Comparison of ENCODE assay signal across 8 mouse cellular contexts in genomic region chr7:45865925-45866910, GRCm38 (mm10). TPM values are rescaled to one million over a fixed set of nuclear protein-coding genes. Genes with fewer than 3 reads are reported as not detected.
DNase-seq lines count a peak whose midpoint lies in the region; ATAC-seq lines count a peak whose summit lies in the region.

No protein-coding gene starts in this region.

- H3K27me3 ChIP-seq in hindbrain, embryonic 14.5 days (ENCODE audit: control insufficient read depth, insufficient read depth, low read length): peaks cover 10% of the 10 kb centered on the region; the same call in 1 of the 2 replicates

- H3K27ac ChIP-seq in hindbrain, embryonic 14.5 days: peak overlapping the region; percentile 40

- peak overlapping the region; percentile 63 for H3K4me3 ChIP-seq in hindbrain, embryonic 14.5 days (replicated peaks; ENCODE audit: low read length)

- no peaks in the 10 kb centered on the region for H3K9me3 ChIP-seq in hindbrain, embryonic 14.5 days (ENCODE audit: control insufficient read depth, low read length)

- peak overlapping the region; percentile 83 for H3K9ac ChIP-seq in hindbrain, embryonic 14.5 days

- H3K36me3 ChIP-seq in hindbrain, embryonic 14.5 days (replicated peaks; ENCODE audit: control insufficient read depth, insufficient read depth): no peaks in the 10 kb centered on the region

- H3K4me1 ChIP-seq in hindbrain, embryonic 14.5 days (replicated peaks; ENCODE audit: control insufficient read depth, insufficient read depth, low read length): peaks cover 34% of the 10 kb centered on the region; the same call in 1 of the 2 replicates

- peak; percentile 98 for DNase-seq in NIH3T3 (ENCODE audit: low read depth)
- peak; percentile 80 for DNase-seq in cerebellum, adult 9-11 months
- peak; percentile 57 to 63 for DNase-seq in frontal cortex, postnatal 25 days (ENCODE audit: low spot score in 2 of 2)
- DNase-seq in hindbrain, embryonic 14.5 days (ENCODE audit: low spot score): peak; percentile 92
- DNase-seq in layer of hippocampus, postnatal 25 days (ENCODE audit: extremely low spot score in 1 of 2, low spot score in 1 of 2): peak; percentile 64 to 66
- peak; percentile 93 for DNase-seq in lung, postnatal 14 days
- peak; percentile 93 for DNase-seq in ovary, postnatal 36 days (ENCODE audit: low spot score)
- peak; percentile 92 for DNase-seq in thymus, postnatal 14 days

- 1% methylated on average over 109 of the region's 117 CpGs for WGBS in hindbrain, embryonic 14.5 days

- peak overlapping the region; percentile 78 for H3K4me2 ChIP-seq in hindbrain, embryonic 14.5 days (replicated peaks)

- ATAC-seq in hindbrain, embryonic 14.5 days (ENCODE audit: low FRiP score): peak; percentile 58

RNA-seq across cellular contexts. Expression of gene Kdelr1, which starts 6.4 kb away (rescaled TPM):
- 90.3 and 96.6 TPM in 2 replicates for polyA plus RNA-seq in hindbrain, embryonic 14.5 days (2014; fragmentation: Nextera tagmentation; extraction: Ambion mirVana)
- total RNA-seq in layer of hippocampus, postnatal 25 days (2021): 10 to 100 TPM; 74.9 to 75.2 TPM

RNA-seq across cellular contexts. Expression of gene Grin2d, which starts 12.0 kb away (rescaled TPM):
- 4.3 and 4.4 TPM in 2 replicates for polyA plus RNA-seq in hindbrain, embryonic 14.5 days (2014; fragmentation: Nextera tagmentation; extraction: Ambion mirVana)
- total RNA-seq in layer of hippocampus, postnatal 25 days (2021): 10 to 100 TPM; 11.2 to 12.7 TPM

RNA-seq across cellular contexts. Expression of gene Syngr4, which starts 30.3 kb away (rescaled TPM):
- polyA plus RNA-seq in hindbrain, embryonic 14.5 days (2014; fragmentation: Nextera tagmentation; extraction: Ambion mirVana): 0.39 and 0.40 TPM in 2 replicates
- not detected for total RNA-seq in layer of hippocampus, postnatal 25 days (2021)

RNA-seq across cellular contexts. Expression of gene Tmem143, which starts 30.5 kb away (rescaled TPM):
- polyA plus RNA-seq in hindbrain, embryonic 14.5 days (2014; fragmentation: Nextera tagmentation; extraction: Ambion mirVana): 4.3 and 5.6 TPM in 2 replicates
- 10 to 100 TPM; 22.5 to 24.6 TPM for total RNA-seq in layer of hippocampus, postnatal 25 days (2021)

RNA-seq across cellular contexts. Expression of gene Grwd1, which starts 35.5 kb away (rescaled TPM):
- polyA plus RNA-seq in hindbrain, embryonic 14.5 days (2014; fragmentation: Nextera tagmentation; extraction: Ambion mirVana): 37.6 and 42.6 TPM in 2 replicates
- 10 to 100 TPM; 20.0 to 20.8 TPM for total RNA-seq in layer of hippocampus, postnatal 25 days (2021)

Comparison
In these comparisons a context has a peak if more than half of its experiments do, and no peak if none do; other contexts are left out.
1. Peak in every context shown above with its lines: DNase-seq, ATAC-seq, H3K4me3 ChIP-seq and H3K27ac ChIP-seq.